Mouse (Mus musculus) heart, embryonic 12.5 days (tissue): ENCODE results near the gene Nup93. TPM values are rescaled to one million over a fixed set of nuclear protein-coding genes. Genes with fewer than 3 reads are reported as not detected.
"Not testable (repeated sequence)": the region's sequence is repeated elsewhere in the genome, so short reads cannot be mapped to it uniquely, and the experiment has no call there.

Experiments
- ATAC-seq: fragments of 200-750 bp; cut with Nextera tagmentation; 2 replicates; pipeline ENCODE4 v1.8.0; 2017; ENCODE audit warnings: moderate TSS enrichment, moderate library complexity; ENCODE audit not compliant: insufficient number of reproducible peaks, low FRiP score
- H3K27ac ChIP-seq: fragments of 300-500 bp; sonication (generic); 2 replicates; pipeline ENCODE4 v1.5.1; 2016; ENCODE audit warnings: mild to moderate bottlenecking, moderate library complexity; ENCODE audit not compliant: poor library complexity, severe bottlenecking
- H3K27me3 ChIP-seq: fragments of 300-500 bp; sonication (generic); replicated peaks from 2 replicates; pipeline ENCODE4 v1.6.1; 2016; ENCODE audit warnings: mild to moderate bottlenecking, moderate library complexity
- H3K36me3 ChIP-seq: fragments of 300-500 bp; sonication (generic); 2 replicates; pipeline ENCODE4 v1.6.1; 2016; ENCODE audit warnings: mild to moderate bottlenecking, moderate library complexity
- H3K4me1 ChIP-seq: fragments of 300-500 bp; sonication (generic); replicated peaks from 2 replicates; pipeline ENCODE4 v1.6.1; 2016; ENCODE audit warnings: mild to moderate bottlenecking
- H3K4me2 ChIP-seq: fragments of 300-500 bp; sonication (generic); 2 replicates; pipeline ENCODE4 v1.6.1; 2016; ENCODE audit warnings: mild to moderate bottlenecking, moderate library complexity
- H3K4me3 ChIP-seq: fragments of 300-500 bp; sonication (generic); 2 replicates; pipeline ENCODE4 v1.5.1; 2016; ENCODE audit warnings: mild to moderate bottlenecking
- H3K9ac ChIP-seq: fragments of 300-500 bp; sonication (generic); 2 replicates; pipeline ENCODE4 v1.6.1; 2016; ENCODE audit warnings: mild to moderate bottlenecking, moderate library complexity
- H3K9me3 ChIP-seq: fragments of 300-500 bp; sonication (generic); replicated peaks from 2 replicates; pipeline ENCODE4 v1.6.1; 2016; ENCODE audit warnings: mild to moderate bottlenecking, moderate library complexity
- WGBS: fragments of 180-500 bp; shearing (Covaris S2); methylation state at CpG from one replicate; pipeline ENCODE4 v1.1.7; 2016; 5-methylcytosine and 5-hydroxymethylcytosine counted together
- polyA plus RNA-seq: library from polyadenylated mRNA; unstranded; fragments of >200 nt; fragmentation: Nextera tagmentation; extraction: Ambion mirVana; gene quantifications from 2 replicates; pipeline ENCODE4 v1.2.1, GENCODE M21; 2016

The Nup93 gene
- polyA plus RNA-seq: 71.6 and 73.6 TPM in 2 replicates

DNA sequence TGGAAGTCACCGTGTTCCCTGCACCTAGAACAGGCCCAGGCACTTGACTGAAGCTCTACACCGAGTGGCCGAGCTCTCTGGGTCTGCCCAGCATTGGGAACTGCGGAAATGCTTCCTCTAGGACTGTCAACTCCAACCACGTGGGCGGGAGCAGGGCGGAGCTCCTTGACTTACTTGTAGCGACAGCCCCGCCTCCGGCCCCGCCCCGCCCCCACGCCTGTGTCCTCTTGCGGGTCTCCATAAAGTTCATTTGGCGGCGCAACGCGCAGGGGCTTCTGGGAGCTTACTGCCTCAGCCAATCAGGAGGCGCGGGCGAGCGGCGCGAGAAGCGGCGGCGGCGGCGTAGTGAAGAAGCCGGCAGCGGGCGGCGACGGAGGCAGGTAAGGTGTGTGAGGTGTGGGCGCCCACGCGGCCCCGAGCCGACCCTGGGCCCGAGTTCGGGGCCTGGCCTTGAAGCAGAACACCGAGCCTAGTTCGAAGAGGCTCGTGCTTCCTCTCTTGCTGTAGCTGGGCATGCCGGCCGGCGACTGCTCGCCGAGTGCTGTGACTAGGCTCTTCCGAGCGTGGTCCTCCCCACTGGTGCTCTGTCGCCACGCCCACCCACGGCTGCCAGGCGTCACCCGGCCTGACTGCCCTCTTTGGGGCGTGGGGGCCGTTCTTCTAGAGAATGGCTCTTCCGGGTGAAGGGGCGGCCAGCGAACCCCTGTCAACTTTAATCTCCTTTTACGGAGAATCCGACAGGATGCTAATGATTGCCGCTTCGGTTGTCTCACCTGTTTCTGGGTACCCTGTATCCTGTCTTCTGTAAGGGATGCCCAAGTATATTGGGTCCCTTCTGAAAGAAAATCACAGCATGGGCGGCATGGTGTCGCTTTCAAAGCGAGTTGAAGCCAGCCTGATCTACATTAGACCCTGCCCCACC, at the start of gene Nup93:
Nup93 (plus strand) TSS at position 313 of the 922 bp plus-strand sequence.
- peak within 1 kb of the TSS; percentile 91 for H3K9ac ChIP-seq
- peak within 1 kb of the TSS; percentile 75 for H3K4me2 ChIP-seq
- H3K4me1 ChIP-seq: peaks cover 20% of the 10 kb centered on the region
- peak within 1 kb of the TSS; percentile 87 for H3K4me3 ChIP-seq
- peak; percentile 98 for ATAC-seq
- H3K36me3 ChIP-seq: no peaks in the 10 kb centered on the region
- H3K27me3 ChIP-seq: no peaks in the 10 kb centered on the region
- no peaks in the 10 kb centered on the region for H3K9me3 ChIP-seq
- H3K27ac ChIP-seq: peak within 1 kb of the TSS; percentile 58
- under 1% methylated on average over 68 of the region's 68 CpGs for WGBS

DNA sequence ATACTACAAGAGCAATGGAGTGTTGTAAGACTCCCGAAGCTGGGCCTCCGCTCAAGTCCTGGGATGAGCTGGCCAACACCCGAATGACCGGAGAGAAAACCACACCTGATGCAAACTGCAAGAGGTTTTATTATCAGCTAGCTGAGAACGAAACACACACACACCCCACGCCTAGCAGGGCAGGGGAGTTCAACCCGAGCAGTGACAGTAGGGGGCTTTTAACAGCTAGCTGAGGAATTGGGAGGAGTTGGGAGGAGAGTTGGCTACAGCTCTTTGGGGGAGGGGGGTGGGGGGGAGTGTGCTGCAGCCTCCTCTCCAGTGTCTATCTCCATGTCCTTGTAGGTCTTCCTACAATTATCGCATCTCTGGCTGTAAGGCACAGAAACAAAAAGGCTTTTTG, 48.6 kb upstream of the Nup93 start:
- ATAC-seq, H3K4me2 ChIP-seq, H3K27ac ChIP-seq, H3K9me3 ChIP-seq, H3K36me3 ChIP-seq, H3K4me1 ChIP-seq, H3K4me3 ChIP-seq, H3K9ac ChIP-seq: not testable (repeated sequence)
- peaks cover 21% of the 10 kb centered on the region for H3K27me3 ChIP-seq
- 64% methylated on average over 8 of the region's 8 CpGs for WGBS

DNA sequence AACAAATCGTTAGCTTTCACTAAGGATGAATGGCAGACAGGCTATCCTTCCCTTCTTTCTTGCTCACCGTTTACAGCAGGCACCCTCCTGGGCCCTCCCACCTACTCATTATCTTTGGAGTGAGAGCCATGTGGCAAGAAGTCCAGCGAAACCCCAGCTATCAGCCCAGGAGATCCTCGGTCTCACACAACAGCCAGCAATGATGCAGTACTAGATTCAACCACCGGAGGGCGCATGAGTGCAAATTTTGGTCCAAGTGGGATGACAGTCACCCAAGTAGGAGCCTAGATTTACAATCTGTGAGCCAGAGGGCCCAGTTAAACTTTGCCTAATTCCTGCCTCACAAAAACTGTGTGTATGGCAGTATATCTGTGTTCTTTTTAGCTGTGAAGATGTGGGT, 47.1 kb upstream of the Nup93 start:
- H3K4me1 ChIP-seq: peaks cover 6% of the 10 kb centered on the region
- H3K4me2 ChIP-seq: peak overlapping the region; percentile 52
- ATAC-seq: no peak
- H3K27me3 ChIP-seq: peaks cover 36% of the 10 kb centered on the region
- no peak overlapping the region for H3K4me3 ChIP-seq
- no peak overlapping the region for H3K9ac ChIP-seq
- H3K27ac ChIP-seq: no peak overlapping the region
- H3K36me3 ChIP-seq: no peaks in the 10 kb centered on the region
- H3K9me3 ChIP-seq: no peaks in the 10 kb centered on the region; the same call in 1 of the 2 replicates
- WGBS: 3% methylated on average over 6 of the region's 6 CpGs

DNA sequence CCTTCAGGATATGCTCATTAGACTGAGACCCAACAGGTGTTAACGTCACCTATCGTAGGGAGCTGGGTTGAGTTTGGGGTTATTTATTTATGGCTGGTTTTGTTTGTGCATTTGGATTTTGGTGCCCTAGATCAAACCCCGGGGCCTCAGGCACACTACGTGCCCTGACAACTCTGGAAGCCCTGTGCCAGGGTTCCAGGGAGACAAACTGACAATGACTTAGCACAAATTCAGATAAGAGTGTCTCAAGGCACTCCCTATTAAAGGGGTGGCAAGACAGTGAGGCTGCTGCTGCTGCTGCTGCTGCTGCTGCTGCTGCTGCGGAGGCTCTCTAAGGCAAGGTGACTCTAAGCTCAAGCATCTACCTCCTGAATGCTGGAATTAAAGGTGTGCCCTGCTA, 44.8 kb upstream of the Nup93 start:
- Histone ChIP-seq H3K9ac (no peak overlapping the region), H3K4me3 (no peak overlapping the region), H3K4me1 (peaks cover 14% of the 10 kb centered on the region), H3K27ac (no peak overlapping the region), H3K4me2 (no peak overlapping the region), H3K9me3 (no peaks in the 10 kb centered on the region; the same call in 1 of the 2 replicates), H3K36me3 (no peaks in the 10 kb centered on the region), H3K27me3 (peaks cover 59% of the 10 kb centered on the region)
- ATAC-seq: no peak
- 74% methylated on average over 5 of the region's 5 CpGs for WGBS

DNA sequence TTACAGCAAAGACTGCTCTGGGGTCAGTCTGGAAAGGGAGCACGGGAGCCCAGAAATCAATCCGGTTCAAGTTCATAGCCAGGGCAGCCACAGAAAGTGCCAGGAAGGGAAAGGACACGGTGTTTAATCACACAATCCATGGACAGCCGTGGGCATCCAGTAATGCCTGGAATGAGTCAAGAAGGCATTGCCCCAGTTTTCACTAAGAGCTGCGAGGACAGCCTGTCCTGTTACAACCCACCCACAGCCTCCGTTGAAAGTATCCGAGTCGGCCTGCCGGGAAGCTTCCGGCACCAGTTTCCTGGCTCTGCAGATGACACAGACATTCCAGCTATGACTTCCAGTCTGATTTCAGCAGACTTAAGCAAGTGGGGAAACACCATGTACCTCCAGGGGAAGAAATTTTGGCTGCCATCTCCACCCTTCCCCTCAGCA, 43.0 kb upstream of the Nup93 start:
- no peak overlapping the region for H3K27ac ChIP-seq
- no peaks in the 10 kb centered on the region for H3K9me3 ChIP-seq
- peak overlapping the region; percentile 22; the same call in 1 of the 2 replicates for H3K9ac ChIP-seq
- H3K27me3 ChIP-seq: peaks cover 75% of the 10 kb centered on the region
- H3K36me3 ChIP-seq: no peaks in the 10 kb centered on the region
- WGBS: 37% methylated on average over 10 of the region's 10 CpGs
- H3K4me3 ChIP-seq: peak overlapping the region; percentile 61
- peaks cover 14% of the 10 kb centered on the region for H3K4me1 ChIP-seq
- no peak for ATAC-seq
- H3K4me2 ChIP-seq: peak overlapping the region; percentile 88

DNA sequence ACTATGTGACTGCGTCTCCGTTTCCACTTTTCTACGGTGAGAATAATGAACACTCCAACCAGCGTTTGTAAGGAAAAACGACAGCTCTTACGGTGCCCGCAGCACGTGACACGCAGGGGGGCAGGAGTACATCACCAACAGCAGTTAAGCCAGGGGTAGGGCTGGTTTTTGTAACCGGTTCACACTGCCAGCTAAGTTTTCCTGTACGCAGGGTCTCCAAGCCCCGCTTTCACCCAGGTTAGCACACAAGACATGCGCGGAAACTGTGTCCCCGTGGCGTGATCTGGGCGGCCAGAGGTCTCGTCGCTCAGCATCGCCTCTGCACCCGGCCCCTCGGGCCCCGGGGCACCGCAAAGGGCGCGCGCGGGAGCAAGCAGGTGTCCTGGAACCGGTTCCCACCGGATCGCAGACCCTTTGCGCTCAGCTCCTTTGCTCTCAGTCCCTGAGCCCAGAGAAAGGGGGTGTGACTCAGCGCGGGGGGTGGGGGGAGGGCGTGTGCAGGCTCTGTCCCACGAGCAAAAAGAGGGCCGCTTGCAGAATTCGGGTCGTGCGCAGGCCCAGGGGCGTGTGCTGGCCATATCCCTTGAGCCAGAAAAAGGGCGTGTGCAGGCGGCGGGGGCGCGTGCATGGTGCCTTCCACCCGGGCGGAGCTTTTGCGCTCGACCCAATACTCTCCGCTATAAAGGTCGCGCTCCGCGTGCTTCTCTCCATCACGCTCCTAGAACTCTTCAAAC, 42.1 kb upstream of the Nup93 start, which contains the start of gene Mt2:
Mt2 (plus strand) TSS at position 590 of the 734 bp plus-strand sequence.
- Histone ChIP-seq H3K4me3 (peak within 1 kb of the TSS; percentile 61), H3K27ac (0 out of 2 replicates have a peak within 1 kb of the TSS, but pooled peaks have one; percentile 1), H3K4me1 (peaks cover 14% of the 10 kb centered on the region), H3K27me3 (peaks cover 84% of the 10 kb centered on the region), H3K36me3 (no peaks in the 10 kb centered on the region), H3K9ac (peak within 1 kb of the TSS; percentile 67), H3K9me3 (no peaks in the 10 kb centered on the region), H3K4me2 (peak within 1 kb of the TSS; percentile 88)
- peak; percentile 90 for ATAC-seq
- WGBS: under 1% methylated on average over 56 of the region's 56 CpGs

DNA sequence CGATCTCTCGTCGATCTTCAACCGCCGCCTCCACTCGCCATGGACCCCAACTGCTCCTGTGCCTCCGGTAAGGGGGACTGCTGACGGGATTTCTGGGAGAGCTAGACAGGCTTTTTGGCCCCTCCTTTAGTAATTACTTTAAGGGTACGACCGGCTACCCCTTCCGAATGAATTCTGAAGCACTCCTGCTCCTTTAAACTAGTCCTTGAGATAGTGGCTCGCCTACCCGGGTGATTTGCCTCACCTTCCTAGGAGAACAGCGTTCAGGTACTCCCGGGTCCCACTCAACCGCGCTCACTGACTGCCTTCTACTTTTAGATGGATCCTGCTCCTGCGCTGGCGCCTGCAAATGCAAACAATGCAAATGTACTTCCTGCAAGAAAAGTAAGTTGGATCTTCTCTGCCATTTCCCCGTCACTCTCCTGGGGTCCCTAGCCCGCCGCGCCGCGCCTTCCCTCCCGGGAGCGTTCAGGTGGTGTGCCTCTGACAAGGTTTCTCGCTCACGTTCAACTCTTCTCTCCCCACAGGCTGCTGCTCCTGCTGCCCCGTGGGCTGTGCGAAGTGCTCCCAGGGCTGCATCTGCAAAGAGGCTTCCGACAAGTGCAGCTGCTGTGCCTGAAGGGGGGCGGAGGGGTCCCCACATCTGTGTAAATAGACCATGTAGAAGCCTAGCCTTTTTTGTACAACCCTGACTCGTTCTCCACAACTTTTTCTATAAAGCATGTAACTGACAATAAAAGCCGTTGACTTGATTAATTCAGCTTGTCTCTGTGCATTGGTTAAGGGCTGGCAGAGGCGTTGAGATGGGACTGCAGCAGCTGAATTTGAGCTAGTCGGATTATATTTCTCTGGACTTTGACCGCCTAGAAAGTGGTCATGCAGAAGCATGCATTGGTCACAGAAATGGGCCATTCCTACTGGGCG, 41.3 kb upstream of the Nup93 start:
- Histone ChIP-seq H3K36me3 (no peaks in the 10 kb centered on the region), H3K4me2 (peak overlapping the region; percentile 88), H3K27me3 (peaks cover 89% of the 10 kb centered on the region), H3K4me3 (peak overlapping the region; percentile 61), H3K27ac (no peak overlapping the region), H3K9me3 (no peaks in the 10 kb centered on the region), H3K4me1 (peaks cover 14% of the 10 kb centered on the region), H3K9ac (peak overlapping the region; percentile 67)
- ATAC-seq: 0 out of 2 replicates have a peak, but pooled peaks have one; percentile 26
- 3% methylated on average over 39 of the region's 39 CpGs for WGBS

DNA sequence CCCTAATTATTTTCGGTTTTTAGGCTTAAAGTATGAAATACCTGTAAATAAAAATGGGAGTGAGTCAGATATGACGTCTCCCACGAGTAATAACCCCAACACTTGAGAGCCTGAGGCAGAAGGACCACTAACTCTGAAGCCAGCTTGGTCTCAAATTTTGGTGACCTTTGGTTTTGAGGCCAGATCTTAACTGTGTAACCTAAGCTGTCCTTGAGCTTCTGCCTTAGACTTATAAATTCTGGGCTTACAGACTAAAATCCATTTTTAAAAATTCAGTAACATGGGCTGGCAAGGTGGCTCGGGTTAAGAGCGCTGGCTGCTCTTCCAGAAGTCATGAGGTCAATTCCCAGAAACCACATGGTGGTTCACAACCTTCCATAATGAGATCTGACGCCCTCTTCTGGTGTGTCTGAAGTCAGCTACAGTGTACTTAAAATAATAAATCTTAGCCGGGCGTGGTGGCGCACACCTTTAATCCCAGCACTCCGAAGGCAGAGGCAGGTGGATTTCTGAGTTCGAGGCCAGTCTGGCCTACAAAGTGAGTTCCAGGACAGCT, 40.4 kb upstream of the Nup93 start:
- Histone ChIP-seq H3K4me1 (peaks cover 14% of the 10 kb centered on the region), H3K4me2 (peak overlapping the region; percentile 88), H3K27me3 (peaks cover 93% of the 10 kb centered on the region), H3K36me3 (no peaks in the 10 kb centered on the region), H3K9ac (no peak overlapping the region), H3K9me3 (no peaks in the 10 kb centered on the region), H3K4me3 (peak overlapping the region; percentile 61; the same call in 1 of the 2 replicates), H3K27ac (no peak overlapping the region)
- ATAC-seq: no peak
- WGBS: 51% methylated on average over 11 of the region's 11 CpGs

DNA sequence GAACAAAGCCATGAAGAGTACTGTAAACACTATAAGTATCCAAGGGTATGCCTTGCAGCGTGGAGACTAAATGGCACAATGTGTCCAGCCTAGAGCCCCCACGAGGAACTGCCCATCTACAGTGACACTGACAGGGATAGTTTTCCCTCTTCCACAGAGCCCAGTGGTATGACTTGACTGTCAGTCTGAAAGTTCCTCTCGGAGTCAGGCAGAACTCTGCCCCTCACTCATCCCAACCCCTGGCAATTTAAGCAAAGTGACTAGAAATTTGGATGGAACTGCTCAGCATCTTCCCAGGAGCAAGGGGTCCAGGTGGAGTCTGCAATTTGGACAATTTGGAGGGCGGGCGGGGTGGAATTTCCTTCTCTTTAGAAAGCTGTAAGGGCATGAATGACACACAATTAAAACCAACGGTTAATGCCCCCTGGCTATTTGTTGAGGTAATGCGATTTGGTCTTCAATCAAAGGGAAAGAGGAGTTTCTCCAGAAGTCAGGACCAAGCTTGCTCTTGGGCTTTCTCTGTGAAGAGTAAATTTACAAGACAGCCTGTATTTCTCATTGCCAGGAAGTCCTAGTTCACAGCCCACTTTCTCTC, 39.6 kb upstream of the Nup93 start:
- no peak overlapping the region for H3K4me3 ChIP-seq
- peaks cover 86% of the 10 kb centered on the region for H3K27me3 ChIP-seq
- WGBS: 40% methylated on average over 7 of the region's 7 CpGs
- no peaks in the 10 kb centered on the region for H3K36me3 ChIP-seq
- peaks cover 18% of the 10 kb centered on the region for H3K4me1 ChIP-seq
- no peaks in the 10 kb centered on the region for H3K9me3 ChIP-seq
- ATAC-seq: no peak
- H3K4me2 ChIP-seq: peak overlapping the region; percentile 21
- H3K9ac ChIP-seq: no peak overlapping the region
- no peak overlapping the region for H3K27ac ChIP-seq
